Mouse (Mus musculus) stomach, postnatal 0 days (tissue): Measurements from ENCODE around the gene Aqp7. TPM values are rescaled to one million over a fixed set of nuclear protein-coding genes. Genes with fewer than 3 reads are reported as not detected.

ENCODE experiments used
- ATAC-seq: fragments of 200-750 bp; cut with Nextera tagmentation; 2 replicates; pipeline ENCODE4 v1.8.0; 2017; ENCODE audit not compliant: low FRiP score, low TSS enrichment
- DNase-seq: peaks from one replicate; pipeline ENCODE4 v3.0.0-alpha.2; 2016; ENCODE audit warnings: low spot score
- H3K27ac ChIP-seq: fragments of 300-500 bp; sonication (generic); replicated peaks from 2 replicates; pipeline ENCODE4 v1.5.1; 2014; ENCODE audit warnings: mild to moderate bottlenecking, control low read depth
- H3K27me3 ChIP-seq: fragments of 300-500 bp; sonication (generic); 2 replicates; pipeline ENCODE4 v1.6.1; 2014; ENCODE audit warnings: low read length; ENCODE audit not compliant: control insufficient read depth, insufficient read depth
- H3K36me3 ChIP-seq: fragments of 300-500 bp; sonication (generic); 2 replicates; pipeline ENCODE4 v1.6.1; 2014; ENCODE audit warnings: low read length, mixed read lengths; ENCODE audit not compliant: control insufficient read depth, insufficient read depth
- H3K4me1 ChIP-seq: fragments of 300-500 bp; sonication (generic); replicated peaks from 2 replicates; pipeline ENCODE4 v1.6.1; 2014; ENCODE audit warnings: antibody characterized with exemption; ENCODE audit not compliant: control insufficient read depth, insufficient read depth
- H3K4me2 ChIP-seq: fragments of 300-500 bp; sonication (generic); replicated peaks from 2 replicates; pipeline ENCODE4 v1.6.1; 2014; ENCODE audit warnings: low read depth, mild to moderate bottlenecking, control low read depth, moderate library complexity
- H3K4me3 ChIP-seq: fragments of 300-500 bp; sonication (generic); 2 replicates; pipeline ENCODE4 v1.5.1; 2014; ENCODE audit warnings: low read depth, low read length, control low read depth
- H3K9ac ChIP-seq: fragments of 300-500 bp; sonication (generic); 2 replicates; pipeline ENCODE4 v1.6.1; 2014; ENCODE audit warnings: mild to moderate bottlenecking, low read length, control low read depth, mixed read lengths
- H3K9me3 ChIP-seq: fragments of 300-500 bp; sonication (generic); 2 replicates; pipeline ENCODE4 v1.6.1; 2016; ENCODE audit warnings: low read length; ENCODE audit not compliant: control insufficient read depth
- CTCF ChIP-seq: IDR thresholded peaks from 2 replicates; pipeline ENCODE4 v1.5.1; 2016; ENCODE audit warnings: antibody characterized with exemption, low read depth, mild to moderate bottlenecking, moderate library complexity
- EP300 ChIP-seq: optimal IDR thresholded peaks from 2 replicates; pipeline ENCODE3; 2016; ENCODE audit warnings: antibody characterized with exemption
- WGBS: fragments of 180-500 bp; shearing (Covaris S2); extraction: QIAGEN DNeasy Blood & Tissue Kit; methylation state at CpG from one replicate; pipeline ENCODE4 v1.1.7; 2014; 5-methylcytosine and 5-hydroxymethylcytosine counted together
- polyA plus RNA-seq: library from polyadenylated mRNA; unstranded; fragments of >200 nt; fragmentation: Nextera tagmentation; extraction: Ambion mirVana; gene quantifications from 2 replicates; pipeline ENCODE4 v1.2.1, GENCODE M21; 2015

Gene Aqp7
- polyA plus RNA-seq, 1 experiment from 2014 or later, result 0.39 TPM

DNA sequence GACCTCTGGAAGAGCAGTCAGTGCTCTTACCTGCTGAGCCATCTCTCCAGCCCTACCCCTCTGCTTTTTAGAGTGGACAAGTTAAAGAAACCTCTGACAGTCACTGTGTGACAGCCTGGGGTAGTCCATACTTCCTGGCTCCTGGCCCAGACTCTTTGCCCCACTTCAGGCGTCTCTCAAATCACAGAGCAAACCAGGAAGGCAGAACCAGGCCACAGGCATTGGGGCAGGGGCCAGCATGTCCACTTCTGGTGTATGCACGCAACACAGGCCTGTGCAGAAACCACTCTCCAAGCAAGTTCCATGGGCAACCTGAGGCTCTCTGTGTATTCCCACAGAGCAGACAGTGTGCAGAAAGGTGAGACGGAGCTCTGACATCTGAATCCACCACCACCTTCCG, 17.3 kb upstream of the Aqp7 start:
- no peak overlapping the region for H3K4me2 ChIP-seq
- H3K36me3 ChIP-seq, result no peaks in the 10 kb centered on the region
- no peaks in the 10 kb centered on the region for H3K27me3 ChIP-seq
- H3K9me3 ChIP-seq, result no peaks in the 10 kb centered on the region
- WGBS, result 82% methylated on average over 4 of the region's 4 CpGs
- TF ChIP-seq EP300, result no peak
- no peak for ATAC-seq
- no peak for DNase-seq
- H3K4me3 ChIP-seq, result no peak overlapping the region
- H3K27ac ChIP-seq, result peak overlapping the region; percentile 40; the same call in 1 of the 2 replicates
- H3K9ac ChIP-seq, result no peak overlapping the region
- H3K4me1 ChIP-seq, result no peaks in the 10 kb centered on the region

DNA sequence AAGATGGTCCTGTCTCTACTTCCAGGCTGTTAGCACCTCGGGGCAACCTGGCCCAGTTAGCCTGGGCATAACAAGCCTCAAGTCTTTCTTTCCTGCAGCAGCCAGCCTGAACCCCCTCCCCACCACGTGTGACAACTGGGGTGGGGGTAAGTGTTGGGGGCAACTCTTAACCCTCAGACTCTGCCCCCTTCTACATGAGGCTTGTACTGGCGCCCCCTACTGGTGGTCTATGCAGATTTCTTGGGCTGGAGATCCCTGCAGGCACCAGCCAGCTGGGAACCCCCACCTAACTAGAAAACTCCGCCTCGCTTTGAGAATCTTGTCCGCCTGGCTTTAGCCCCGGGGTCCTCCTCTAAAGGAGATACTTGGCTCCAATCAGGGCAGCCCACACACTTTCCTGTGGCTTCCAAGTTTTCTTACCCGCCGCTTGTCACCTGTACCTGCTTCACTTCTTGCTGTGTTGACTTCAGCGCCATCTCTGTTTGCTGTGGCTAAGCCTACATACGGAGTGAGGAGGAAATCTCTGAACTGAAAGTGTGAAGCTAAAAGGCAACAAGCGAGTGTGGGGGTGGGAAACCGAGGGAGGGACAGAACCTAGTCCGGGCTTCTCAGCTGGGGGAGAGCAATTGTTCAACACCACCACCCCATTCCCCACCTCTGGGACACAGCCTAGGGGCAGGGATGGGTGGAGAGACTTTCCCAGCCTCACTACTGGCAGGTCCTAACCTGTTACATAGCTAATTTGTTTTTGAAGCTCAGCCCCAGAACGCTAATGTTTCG, 16.1 kb upstream of the Aqp7 start:
- DNase-seq (peak; percentile 68), ATAC-seq (peak; percentile 66)
- WGBS, result 15% methylated on average over 16 of the region's 16 CpGs
- no peaks in the 10 kb centered on the region for H3K9me3 ChIP-seq
- peak overlapping the region; percentile 44 for H3K4me2 ChIP-seq
- no peaks in the 10 kb centered on the region for H3K27me3 ChIP-seq
- H3K9ac ChIP-seq, result peak overlapping the region; percentile 48
- TF ChIP-seq CTCF (peak; percentile 71), EP300 (no peak)
- no peaks in the 10 kb centered on the region for H3K36me3 ChIP-seq
- H3K4me3 ChIP-seq, result peak overlapping the region; percentile 27
- peak overlapping the region; percentile 78 for H3K27ac ChIP-seq
- no peaks in the 10 kb centered on the region for H3K4me1 ChIP-seq

GRCm38 (mm10) chr4:41063351-41063750, 15.4 kb upstream of the Aqp7 start:
- WGBS, result 34% methylated on average over 3 of the region's 3 CpGs
- H3K4me1 ChIP-seq, result no peaks in the 10 kb centered on the region
- H3K36me3 ChIP-seq, result no peaks in the 10 kb centered on the region
- H3K9ac ChIP-seq, result peak overlapping the region; percentile 48; the same call in 1 of the 2 replicates
- H3K27me3 ChIP-seq, result no peaks in the 10 kb centered on the region
- H3K4me2 ChIP-seq, result no peak overlapping the region
- no peak for TF ChIP-seq EP300
- TF ChIP-seq CTCF, result no peak
- no peaks in the 10 kb centered on the region for H3K9me3 ChIP-seq
- no peak for DNase-seq
- H3K27ac ChIP-seq, result peak overlapping the region; percentile 78
- H3K4me3 ChIP-seq, result no peak overlapping the region
- ATAC-seq, result no peak

GRCm38 (mm10) chr4:41057361-41057760, 9.4 kb upstream of the Aqp7 start:
- TF ChIP-seq EP300 (no peak), CTCF (no peak)
- Histone ChIP-seq H3K27ac (peak overlapping the region; percentile 20; the same call in 1 of the 2 replicates), H3K4me3 (no peak overlapping the region), H3K36me3 (no peaks in the 10 kb centered on the region), H3K9ac (no peak overlapping the region), H3K4me2 (no peak overlapping the region), H3K4me1 (0 out of 2 replicates have a peak, but pooled peaks cover 3% of the 10 kb centered on the region), H3K9me3 (no peaks in the 10 kb centered on the region), H3K27me3 (no peaks in the 10 kb centered on the region)
- 42% methylated on average over 6 of the region's 9 CpGs for WGBS
- no peak for DNase-seq
- peak; percentile 43; the same call in 1 of the 2 replicates for ATAC-seq

- Histone ChIP-seq H3K27ac (peak overlapping the region; percentile 20; the same call in 1 of the 2 replicates), H3K9me3 (no peaks in the 10 kb centered on the region), H3K4me1 (0 out of 2 replicates have a peak, but pooled peaks cover 3% of the 10 kb centered on the region), H3K36me3 (no peaks in the 10 kb centered on the region), H3K27me3 (no peaks in the 10 kb centered on the region), H3K4me2 (no peak overlapping the region), H3K4me3 (no peak overlapping the region), H3K9ac (no peak overlapping the region)
- TF ChIP-seq CTCF, result no peak
- TF ChIP-seq EP300, result no peak
- ATAC-seq (no peak), DNase-seq (no peak)
- 62% methylated on average over 7 of the region's 7 CpGs for WGBS
Measured at GRCm38 (mm10) chr4:41056742-41057332, 8.9 kb upstream of the Aqp7 start.

DNA sequence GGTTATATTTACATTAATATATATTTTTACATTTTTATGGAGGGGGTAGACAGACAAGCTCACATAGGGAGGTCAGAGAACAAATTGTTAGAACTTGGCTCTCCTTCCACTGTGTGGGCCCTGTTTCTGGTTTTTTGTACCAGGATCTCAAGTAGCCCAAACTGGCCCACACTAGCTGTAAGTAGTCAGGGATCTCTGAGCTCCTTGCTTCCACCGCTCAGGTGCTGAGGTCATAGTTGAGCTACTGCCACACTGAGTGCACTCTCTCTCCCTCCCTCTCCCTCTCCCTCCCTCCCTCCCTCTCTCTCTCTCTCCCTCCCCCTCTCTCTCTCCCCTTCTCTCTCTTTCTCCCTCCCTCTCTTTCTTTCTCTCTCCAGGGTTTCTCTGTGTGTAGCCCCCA, 8.3 kb upstream of the Aqp7 start:
- Histone ChIP-seq H3K4me1 (peaks cover 3% of the 10 kb centered on the region; the same call in 1 of the 2 replicates), H3K27me3 (no peaks in the 10 kb centered on the region), H3K27ac (no peak overlapping the region), H3K36me3 (no peaks in the 10 kb centered on the region), H3K9me3 (no peaks in the 10 kb centered on the region), H3K4me2 (no peak overlapping the region), H3K4me3 (no peak overlapping the region), H3K9ac (no peak overlapping the region)
- TF ChIP-seq EP300, result no peak
- DNase-seq (no peak), ATAC-seq (no peak)
- WGBS, result 29% methylated on average over 1 of the region's 1 CpGs
